Mouse (Mus musculus) bone marrow, adult 2 months (tissue): ENCODE data around the gene Lmo2. TPM values are rescaled to one million over a fixed set of nuclear protein-coding genes. Genes with fewer than 3 reads are reported as not detected.
"Not testable (repeated sequence)": the region's sequence is repeated elsewhere in the genome, so short reads cannot be mapped to it uniquely, and the experiment has no call there.

Experiments
- H3K27ac ChIP-seq: fragments of 200-500 bp; 2 replicates; pipeline ENCODE4 v1.5.1; 2012; ENCODE audit warnings: low read depth, mild to moderate bottlenecking, control low read depth, inconsistent platforms, low read length; ENCODE audit not compliant: control insufficient read depth, poor library complexity, insufficient read depth
- H3K4me1 ChIP-seq: fragments of 200-500 bp; 2 replicates; pipeline ENCODE4 v1.6.1; 2011; ENCODE audit warnings: low read length; ENCODE audit not compliant: control insufficient read depth, insufficient read depth
- H3K4me3 ChIP-seq: fragments of 200-500 bp; replicated peaks from 2 replicates; pipeline ENCODE3; 2011; ENCODE audit warnings: mild to moderate bottlenecking, low read depth, low read length, control low read depth; ENCODE audit not compliant: control insufficient read depth
- CTCF ChIP-seq: fragments of 200-500 bp; IDR thresholded peaks from 2 replicates; pipeline ENCODE4 v1.5.1; 2011; ENCODE audit warnings: low read length, control low read depth; ENCODE audit not compliant: control insufficient read depth, insufficient read depth
- POLR2A ChIP-seq: fragments of 200-500 bp; IDR thresholded peaks from 2 replicates; pipeline ENCODE4 v1.6.1; 2011; ENCODE audit warnings: low read depth, mild to moderate bottlenecking, control low read depth, low read length, borderline replicate concordance; ENCODE audit not compliant: control insufficient read depth
- WGBS: fragments of 180-500 bp; shearing (Covaris S2); methylation state at CpG from one replicate; pipeline ENCODE4 v1.1.7; 2018; 5-methylcytosine and 5-hydroxymethylcytosine counted together
- polyA plus RNA-seq: library from polyadenylated mRNA; stranded (reverse); fragments of >200 nt; gene quantifications from 2 replicates; pipeline ENCODE4 v1.2.4, GENCODE M21; 2011; ENCODE audit warnings: low replicate concordance; ENCODE audit not compliant: missing spikeins, insufficient read depth, insufficient read length

The Lmo2 gene
- polyA plus RNA-seq, 1 experiment, result 110 TPM

- Histone ChIP-seq H3K4me1 (no peaks in the 10 kb centered on the region), H3K27ac (no peak overlapping the region), H3K4me3 (no peak overlapping the region)
- TF ChIP-seq POLR2A (no peak), CTCF (no peak)
- WGBS, result 84% methylated on average over 17 of the region's 17 CpGs
Measured at GRCm38 (mm10) chr2:103992618-103993332, 35.0 kb downstream of the Lmo2 start.

- Histone ChIP-seq H3K4me1 (no peaks in the 10 kb centered on the region), H3K27ac (no peak overlapping the region), H3K4me3 (no peak overlapping the region)
- peak; percentile 42 for TF ChIP-seq CTCF
- no peak for TF ChIP-seq POLR2A
- 4% methylated on average over 2 of the region's 2 CpGs for WGBS
Measured at GRCm38 (mm10) chr2:104001076-104001475, 43.3 kb downstream of the Lmo2 start.

GRCm38 (mm10) chr2:104001861-104002260, 44.1 kb downstream of the Lmo2 start:
- Histone ChIP-seq H3K4me3 (no peak overlapping the region), H3K4me1 (no peaks in the 10 kb centered on the region), H3K27ac (no peak overlapping the region)
- WGBS, result 59% methylated on average over 4 of the region's 4 CpGs
- TF ChIP-seq POLR2A (no peak), CTCF (no peak)

GRCm38 (mm10) chr2:104002711-104003413, 45.1 kb downstream of the Lmo2 start:
- Histone ChIP-seq H3K27ac (no peak overlapping the region), H3K4me3 (no peak overlapping the region), H3K4me1 (no peaks in the 10 kb centered on the region)
- WGBS, result 31% methylated on average over 16 of the region's 16 CpGs
- TF ChIP-seq CTCF (peak; percentile 81), POLR2A (no peak)

GRCm38 (mm10) chr2:104007793-104008519, 50.2 kb downstream of the Lmo2 start:
- H3K27ac ChIP-seq, result no peak overlapping the region
- 70% methylated on average over 7 of the region's 7 CpGs for WGBS
- no peaks in the 10 kb centered on the region for H3K4me1 ChIP-seq
- no peak overlapping the region for H3K4me3 ChIP-seq
- TF ChIP-seq CTCF (no peak), POLR2A (no peak)

- H3K4me1 ChIP-seq, H3K4me3 ChIP-seq, H3K27ac ChIP-seq: not testable (repeated sequence)
- WGBS, result 83% methylated on average over 3 of the region's 3 CpGs
Measured at GRCm38 (mm10) chr2:104008853-104009252, 51.1 kb downstream of the Lmo2 start.

- TF ChIP-seq POLR2A, result no peak
- TF ChIP-seq CTCF, result no peak
- Histone ChIP-seq H3K4me1 (no peaks in the 10 kb centered on the region; the same call in 1 of the 2 replicates), H3K27ac (no peak overlapping the region), H3K4me3 (no peak overlapping the region)
- 57% methylated on average over 7 of the region's 7 CpGs for WGBS
Measured at GRCm38 (mm10) chr2:104023096-104023495, 65.3 kb downstream of the Lmo2 start.

- no peak for TF ChIP-seq CTCF
- no peak for TF ChIP-seq POLR2A
- Histone ChIP-seq H3K4me3 (no peak overlapping the region), H3K4me1 (no peaks in the 10 kb centered on the region; the same call in 1 of the 2 replicates), H3K27ac (no peak overlapping the region)
- 95% methylated on average over 4 of the region's 4 CpGs for WGBS
Measured at GRCm38 (mm10) chr2:104024656-104025055, 66.9 kb downstream of the Lmo2 start.
